Mouse (Mus musculus) kidney, embryonic 14.5 days (tissue): ENCODE results near the gene Srek1ip1. TPM values are rescaled to one million over a fixed set of nuclear protein-coding genes. Genes with fewer than 3 reads are reported as not detected.

Experiments used
- ATAC-seq: fragments of 200-750 bp; cut with Nextera tagmentation; 2 replicates; pipeline ENCODE4 v1.8.0; 2017; ENCODE audit warnings: moderate number of reproducible peaks, mild to moderate bottlenecking, moderate TSS enrichment, moderate library complexity; ENCODE audit not compliant: low FRiP score, low TSS enrichment
- H3K27ac ChIP-seq: fragments of 300-500 bp; sonication (generic); 2 replicates; pipeline ENCODE4 v1.5.1; 2014; ENCODE audit warnings: low read depth, mild to moderate bottlenecking, low read length, moderate library complexity, mixed read lengths
- H3K27me3 ChIP-seq: fragments of 300-500 bp; sonication (generic); 2 replicates; pipeline ENCODE4 v1.6.1; 2014; ENCODE audit warnings: mild to moderate bottlenecking, low read length; ENCODE audit not compliant: control insufficient read depth, insufficient read depth
- H3K36me3 ChIP-seq: fragments of 300-500 bp; sonication (generic); 2 replicates; pipeline ENCODE4 v1.6.1; 2014; ENCODE audit warnings: low read length, mixed read lengths; ENCODE audit not compliant: control insufficient read depth, insufficient read depth
- H3K4me1 ChIP-seq: fragments of 300-500 bp; sonication (generic); 2 replicates; pipeline ENCODE4 v1.6.1; 2014; ENCODE audit warnings: low read length, mixed read lengths; ENCODE audit not compliant: control insufficient read depth, insufficient read depth
- H3K4me2 ChIP-seq: fragments of 300-500 bp; sonication (generic); replicated peaks from 2 replicates; pipeline ENCODE4 v1.6.1; 2014; ENCODE audit warnings: low read depth, mild to moderate bottlenecking, low read length
- H3K4me3 ChIP-seq: fragments of 300-500 bp; sonication (generic); 2 replicates; pipeline ENCODE4 v1.5.1; 2014; ENCODE audit warnings: mild to moderate bottlenecking, low read length
- H3K9ac ChIP-seq: fragments of 300-500 bp; sonication (generic); 2 replicates; pipeline ENCODE4 v1.6.1; 2014; ENCODE audit warnings: low read depth, mild to moderate bottlenecking, low read length, moderate library complexity
- H3K9me3 ChIP-seq: fragments of 300-500 bp; sonication (generic); 2 replicates; pipeline ENCODE4 v1.6.1; 2016; ENCODE audit warnings: low read length; ENCODE audit not compliant: control insufficient read depth
- WGBS: fragments of 180-500 bp; shearing (Covaris S2); extraction: QIAGEN DNeasy Blood & Tissue Kit; methylation state at CpG from one replicate; pipeline ENCODE4 v1.1.7; 2014; 5-methylcytosine and 5-hydroxymethylcytosine counted together
- polyA plus RNA-seq: library from polyadenylated mRNA; unstranded; fragments of >200 nt; fragmentation: Nextera tagmentation; extraction: Ambion mirVana; gene quantifications from 2 replicates; pipeline ENCODE4 v1.2.1, GENCODE M21; 2014

The Srek1ip1 gene
- 29.0 and 32.1 TPM in 2 replicates for polyA plus RNA-seq

- H3K4me2 ChIP-seq: no peak within 1 kb of the TSS
- peaks cover 16% of the 10 kb centered on the region for H3K36me3 ChIP-seq
- H3K9me3 ChIP-seq: no peaks in the 10 kb centered on the region
- H3K27ac ChIP-seq: no peak within 1 kb of the TSS
- 90% methylated on average over 11 of the region's 11 CpGs for WGBS
- no peaks in the 10 kb centered on the region for H3K4me1 ChIP-seq
- H3K27me3 ChIP-seq: no peaks in the 10 kb centered on the region
- ATAC-seq: no peak
- no peak within 1 kb of the TSS for H3K4me3 ChIP-seq
- no peak within 1 kb of the TSS for H3K9ac ChIP-seq
Observed at GRCm38 (mm10) chr13:104792184-104792583, at the start of gene Srek1ip1. Gene Srek1ip1, plus strand, starts transcription at chr13:104792484.

- Histone ChIP-seq H3K9ac (no peak overlapping the region), H3K4me3 (no peak overlapping the region), H3K4me2 (no peak overlapping the region), H3K36me3 (no peaks in the 10 kb centered on the region), H3K27ac (no peak overlapping the region), H3K27me3 (no peaks in the 10 kb centered on the region), H3K9me3 (no peaks in the 10 kb centered on the region), H3K4me1 (no peaks in the 10 kb centered on the region)
- ATAC-seq: no peak
- 89% methylated on average over 4 of the region's 4 CpGs for WGBS
Observed at GRCm38 (mm10) chr13:104742866-104743265, 49.4 kb upstream of the Srek1ip1 start.

- ATAC-seq: no peak
- Histone ChIP-seq H3K9ac (no peak overlapping the region), H3K9me3 (no peaks in the 10 kb centered on the region), H3K27ac (no peak overlapping the region), H3K4me3 (no peak overlapping the region), H3K27me3 (no peaks in the 10 kb centered on the region), H3K4me1 (no peaks in the 10 kb centered on the region), H3K4me2 (no peak overlapping the region), H3K36me3 (no peaks in the 10 kb centered on the region)
Observed at GRCm38 (mm10) chr13:104747032-104747431, 45.3 kb upstream of the Srek1ip1 start.

GRCm38 (mm10) chr13:104759381-104759780, 32.9 kb upstream of the Srek1ip1 start:
- Histone ChIP-seq H3K27ac (no peak overlapping the region), H3K9me3 (no peaks in the 10 kb centered on the region), H3K4me1 (no peaks in the 10 kb centered on the region), H3K36me3 (no peaks in the 10 kb centered on the region), H3K4me3 (no peak overlapping the region), H3K4me2 (no peak overlapping the region), H3K9ac (no peak overlapping the region), H3K27me3 (no peaks in the 10 kb centered on the region)
- 96% methylated on average over 1 of the region's 1 CpGs for WGBS
- ATAC-seq: no peak

- no peaks in the 10 kb centered on the region for H3K9me3 ChIP-seq
Observed at GRCm38 (mm10) chr13:104762401-104762800, 29.9 kb upstream of the Srek1ip1 start.

GRCm38 (mm10) chr13:104763193-104763592, 29.1 kb upstream of the Srek1ip1 start:
- ATAC-seq: no peak
- Histone ChIP-seq H3K4me2 (no peak overlapping the region), H3K36me3 (no peaks in the 10 kb centered on the region), H3K4me3 (no peak overlapping the region), H3K9me3 (no peaks in the 10 kb centered on the region), H3K27ac (no peak overlapping the region), H3K4me1 (no peaks in the 10 kb centered on the region), H3K9ac (no peak overlapping the region), H3K27me3 (no peaks in the 10 kb centered on the region)
- 81% methylated on average over 3 of the region's 3 CpGs for WGBS

More at GRCm38 (mm10) chr13:104762401-104762800, 29.9 kb upstream of the Srek1ip1 start:
- Histone ChIP-seq H3K27me3 (no peaks in the 10 kb centered on the region), H3K9ac (no peak overlapping the region), H3K4me1 (no peaks in the 10 kb centered on the region), H3K4me3 (no peak overlapping the region), H3K4me2 (no peak overlapping the region), H3K27ac (no peak overlapping the region), H3K36me3 (no peaks in the 10 kb centered on the region)
- ATAC-seq: no peak
- WGBS: 89% methylated on average over 4 of the region's 4 CpGs

- no peak for ATAC-seq
Observed at GRCm38 (mm10) chr13:104779104-104779670, 13.1 kb upstream of the Srek1ip1 start.

GRCm38 (mm10) chr13:104787260-104787659, 5.0 kb upstream of the Srek1ip1 start:
- no peak overlapping the region for H3K9ac ChIP-seq
- H3K4me3 ChIP-seq: no peak overlapping the region
- 95% methylated on average over 4 of the region's 4 CpGs for WGBS
- H3K27ac ChIP-seq: no peak overlapping the region
- no peak overlapping the region for H3K4me2 ChIP-seq
- H3K36me3 ChIP-seq: peaks cover 12% of the 10 kb centered on the region; the same call in 1 of the 2 replicates
- peaks cover 5% of the 10 kb centered on the region; the same call in 1 of the 2 replicates for H3K9me3 ChIP-seq
- H3K4me1 ChIP-seq: no peaks in the 10 kb centered on the region
- H3K27me3 ChIP-seq: no peaks in the 10 kb centered on the region
- no peak for ATAC-seq

More at GRCm38 (mm10) chr13:104779104-104779670, 13.1 kb upstream of the Srek1ip1 start:
- H3K9ac ChIP-seq: no peak overlapping the region
- 73% methylated on average over 1 of the region's 1 CpGs for WGBS
- peaks cover 5% of the 10 kb centered on the region; the same call in 1 of the 2 replicates for H3K9me3 ChIP-seq
- H3K27me3 ChIP-seq: no peaks in the 10 kb centered on the region
- no peak overlapping the region for H3K4me3 ChIP-seq
- H3K27ac ChIP-seq: no peak overlapping the region
- peaks cover 5% of the 10 kb centered on the region; the same call in 1 of the 2 replicates for H3K36me3 ChIP-seq
- H3K4me2 ChIP-seq: no peak overlapping the region
- no peaks in the 10 kb centered on the region for H3K4me1 ChIP-seq

- Histone ChIP-seq H3K9me3 (no peaks in the 10 kb centered on the region), H3K4me2 (no peak overlapping the region), H3K36me3 (peaks cover 8% of the 10 kb centered on the region; the same call in 1 of the 2 replicates), H3K27me3 (no peaks in the 10 kb centered on the region), H3K4me1 (no peaks in the 10 kb centered on the region), H3K27ac (no peak overlapping the region), H3K9ac (no peak overlapping the region), H3K4me3 (no peak overlapping the region)
- no peak for ATAC-seq
- 11% methylated on average over 2 of the region's 2 CpGs for WGBS
Observed at GRCm38 (mm10) chr13:104789663-104790062, 2.6 kb upstream of the Srek1ip1 start.
